Mouse (Mus musculus) c-Kit-positive CD71-positive TER-119-negative erythroid progenitor cells, embryonic 14.5 days (primary cell): ENCODE data around the gene Olfr434.
"Not testable (repeated sequence)": the region's sequence is repeated elsewhere in the genome, so short reads cannot be mapped to it uniquely, and the experiment has no call there.

ENCODE experiments used
- DNase-seq: peaks from one replicate; pipeline ENCODE4 v3.0.0-alpha.2; 2013; ENCODE audit warnings: low read depth

Olfr434 gene

DNA sequence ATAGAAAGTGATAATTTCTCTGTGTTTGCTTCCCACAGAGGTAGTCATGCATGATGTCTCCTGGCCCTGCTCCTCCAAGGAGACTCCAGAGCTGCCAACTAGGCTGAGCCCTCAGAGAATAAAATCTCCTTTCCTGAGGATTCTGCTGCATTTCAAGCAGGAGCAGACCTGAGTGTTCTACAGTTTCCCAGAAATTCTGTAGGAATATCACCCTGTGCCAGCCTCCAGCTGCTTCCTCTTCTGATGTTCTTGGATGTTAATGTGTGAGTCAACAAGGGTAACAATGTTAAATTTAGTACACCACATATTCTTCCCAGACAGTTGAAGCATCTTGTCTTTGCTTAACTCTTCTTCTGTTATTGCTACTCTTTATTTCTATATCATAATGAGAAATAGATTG, at the start of gene Olfr434:
TSS of gene Olfr434 (plus strand) at position 149 of the 400 bp plus-strand sequence.
- DNase-seq: not testable (repeated sequence)

DNA sequence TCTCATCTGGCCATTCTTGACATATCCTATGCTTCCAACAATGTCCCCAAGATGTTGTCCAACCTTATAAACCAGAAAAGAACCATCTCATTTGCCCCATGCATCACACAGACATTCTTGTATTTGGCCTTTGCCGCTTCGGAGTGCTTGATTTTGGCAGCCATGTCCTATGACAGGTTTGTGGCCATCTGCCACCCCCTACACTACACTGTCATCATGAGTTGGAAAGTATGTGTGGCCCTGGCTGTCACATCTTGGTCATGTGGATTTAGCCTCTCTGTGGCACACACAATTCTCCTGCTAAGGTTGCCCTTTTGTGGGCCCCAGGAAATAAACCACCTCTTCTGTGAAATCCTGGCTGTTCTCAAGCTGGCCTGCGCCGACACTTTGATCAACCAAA, 45.6 kb upstream of the Olfr434 start:
- DNase-seq: no peak

DNA sequence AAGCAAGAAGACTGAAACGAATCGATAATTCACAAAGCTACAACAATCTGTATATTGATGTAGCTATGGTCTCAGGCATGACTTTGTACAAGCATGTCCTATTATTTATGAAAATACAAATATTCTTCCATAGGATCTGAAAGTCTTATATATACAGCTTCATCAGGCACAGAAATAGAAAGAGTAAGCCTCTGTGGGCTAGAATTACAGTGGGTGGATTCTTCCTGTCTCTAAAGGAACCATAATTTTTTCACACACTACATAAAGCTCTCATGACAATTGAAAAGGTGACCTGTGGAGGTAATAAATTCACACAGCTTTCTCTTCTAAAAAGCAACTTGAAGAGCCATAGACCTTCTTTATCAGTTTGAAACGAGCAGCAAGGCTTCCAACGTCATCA, 41.0 kb upstream of the Olfr434 start, which contains the start of gene Olfr13:
TSS of gene Olfr13 (plus strand) at position 301 of the 400 bp plus-strand sequence.
- DNase-seq: no peak

DNA sequence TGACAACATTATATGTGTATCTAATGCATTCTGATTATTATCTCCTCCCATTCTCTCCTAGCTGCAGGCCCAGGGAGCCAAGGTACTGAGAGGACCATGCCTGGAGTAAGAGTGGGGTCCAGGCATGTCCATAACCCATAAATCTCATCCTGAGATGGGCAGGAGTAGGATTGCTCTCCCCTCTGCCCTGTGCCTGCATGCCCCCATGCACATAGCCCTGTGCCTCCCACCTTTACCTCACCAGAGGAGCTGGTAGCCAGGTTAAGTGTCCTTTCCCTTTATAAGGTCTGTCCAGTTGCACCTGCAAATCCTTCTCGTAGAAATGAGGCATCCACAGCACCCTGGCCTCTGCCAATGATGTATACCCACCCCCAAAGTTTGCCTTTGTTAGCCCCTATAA, 34.7 kb upstream of the Olfr434 start:
- DNase-seq: no peak

DNA sequence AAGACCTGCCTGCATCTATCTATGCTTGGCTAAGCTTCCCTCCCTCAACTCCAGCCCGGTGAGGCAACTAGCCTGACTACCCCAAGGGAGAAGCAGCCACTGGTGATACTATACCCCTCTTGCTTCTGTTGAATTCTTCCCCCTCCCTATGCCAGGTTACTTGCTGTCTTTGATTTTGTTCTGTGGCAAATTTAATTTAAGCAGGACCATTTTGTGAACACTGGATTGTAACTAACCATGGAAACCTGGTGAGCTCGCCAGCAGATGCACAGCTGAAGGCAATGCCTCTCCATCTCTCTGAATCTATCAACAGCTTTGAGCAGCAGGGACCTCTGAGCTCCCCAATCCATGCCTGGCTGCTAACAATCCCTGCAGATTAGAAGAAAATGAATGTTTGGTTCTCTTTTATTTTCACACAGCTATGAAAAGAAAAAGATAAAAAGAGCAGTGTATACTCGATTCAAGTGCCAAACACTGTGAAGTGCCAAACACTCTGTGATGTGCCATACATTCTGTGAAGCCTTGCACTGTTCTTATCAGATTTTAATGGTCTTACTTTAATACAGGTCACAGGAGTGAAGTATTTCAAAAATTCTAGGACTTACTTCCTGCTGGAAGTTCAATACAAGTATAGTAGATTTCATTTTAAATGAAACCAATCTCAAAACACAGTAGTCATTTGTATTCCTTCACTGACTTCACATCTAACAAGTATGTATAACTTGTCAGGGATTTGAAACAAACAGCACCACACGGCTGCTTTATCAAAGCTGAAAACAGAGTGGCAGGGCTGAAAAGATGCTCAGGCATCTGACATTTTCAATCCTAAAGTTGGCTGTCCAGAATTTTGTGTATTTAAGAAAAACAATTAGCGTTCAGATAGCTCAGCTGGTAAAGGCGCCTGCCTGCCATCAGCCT, 34.0 kb upstream of the Olfr434 start:
- DNase-seq: no peak

DNA sequence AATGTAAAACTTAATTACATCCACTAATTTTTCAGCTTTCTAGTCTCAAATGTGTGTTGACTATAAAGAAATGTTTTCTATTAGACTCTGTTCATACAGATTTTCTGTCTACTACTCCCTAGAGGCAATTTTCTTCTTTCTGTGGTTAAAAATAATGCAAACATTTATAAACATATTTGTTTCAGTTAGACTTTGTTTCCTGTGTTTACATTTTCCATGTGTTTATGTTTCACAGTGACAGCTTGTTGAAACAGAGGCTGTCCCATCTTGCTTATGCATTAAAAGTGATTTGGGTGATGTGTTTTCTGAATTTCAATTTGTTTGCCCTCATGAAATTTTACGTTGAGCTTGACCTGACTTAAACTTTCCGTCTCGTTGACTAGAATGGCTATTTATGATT, 21.8 kb upstream of the Olfr434 start:
- DNase-seq: no peak

DNA sequence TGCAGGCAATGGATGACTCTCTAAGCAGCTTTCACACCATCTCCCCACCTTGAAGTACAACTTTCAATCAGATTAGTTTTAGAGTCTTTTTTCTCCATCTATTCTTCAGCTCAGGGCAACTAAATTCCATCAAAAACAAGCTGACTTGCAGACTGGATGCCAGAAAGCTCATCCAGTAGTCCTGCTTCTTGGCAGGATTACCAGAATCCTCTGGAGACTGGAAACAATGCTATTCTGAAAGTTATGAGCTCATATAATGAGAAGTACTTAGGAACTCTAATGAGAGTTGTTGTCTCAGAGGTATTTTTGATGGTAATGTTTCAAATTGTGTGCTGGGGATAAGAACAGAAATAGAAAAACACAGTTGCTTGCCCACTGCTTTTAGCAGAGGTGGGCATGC, 16.0 kb upstream of the Olfr434 start, which contains the start of gene Olfr435:
TSS of gene Olfr435 (plus strand) at position 366 of the 400 bp plus-strand sequence.
- no peak for DNase-seq

DNA sequence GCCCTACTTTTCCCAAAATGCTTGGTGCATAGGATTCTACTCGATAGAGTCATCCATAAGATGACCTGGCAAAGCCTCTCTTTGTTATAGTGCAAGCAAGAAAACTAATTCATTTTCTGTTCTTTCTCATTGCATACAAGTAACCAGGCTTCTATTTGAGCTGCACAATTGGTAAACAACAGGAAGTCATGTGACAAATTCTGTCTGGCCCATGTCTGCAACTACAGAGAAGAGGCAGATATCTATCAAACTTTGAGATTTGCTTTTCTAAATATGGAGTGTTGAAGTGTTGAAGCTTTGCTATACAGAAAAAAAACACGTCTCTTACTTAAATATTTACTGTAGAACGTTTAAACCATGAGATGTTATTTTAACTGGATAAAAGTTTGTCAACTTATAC, 14.7 kb upstream of the Olfr434 start:
- DNase-seq: no peak

DNA sequence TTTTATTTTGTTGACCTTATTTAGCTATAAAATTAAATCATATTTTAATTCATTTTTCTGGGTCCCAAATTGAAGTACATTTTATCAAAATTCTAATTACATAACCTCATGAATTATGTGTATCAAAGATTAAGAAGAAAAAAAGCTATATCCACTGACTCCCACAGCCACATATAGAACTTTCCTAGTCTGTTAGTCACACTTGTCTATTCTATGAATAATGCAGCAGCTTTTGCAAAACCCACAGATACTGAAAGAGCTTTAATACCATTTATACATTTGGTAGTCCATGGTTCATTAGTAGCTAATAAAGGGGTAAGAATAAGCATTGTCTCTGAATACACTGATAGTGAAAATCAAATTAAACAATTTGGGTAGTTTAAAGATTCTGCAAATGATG, 10.0 kb upstream of the Olfr434 start:
- DNase-seq: no peak

DNA sequence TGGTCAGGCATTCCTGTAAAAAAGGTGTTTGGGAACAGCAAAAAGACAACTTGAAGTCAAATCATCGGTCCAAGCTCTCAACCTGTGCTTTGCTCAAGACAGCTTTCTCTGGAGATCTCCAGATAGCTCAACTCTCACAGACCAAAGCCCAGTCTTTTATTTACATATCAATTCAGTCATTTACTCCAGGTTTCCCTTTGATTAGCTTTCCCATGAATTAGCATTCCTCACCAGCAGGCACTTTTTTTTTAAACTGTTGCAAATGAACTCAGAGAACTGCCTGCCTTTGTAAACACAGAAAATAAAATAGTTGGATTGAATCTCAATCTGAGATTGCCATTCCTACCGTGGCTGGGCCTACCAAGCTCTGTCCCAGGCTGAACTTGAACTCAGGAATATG, 7.5 kb upstream of the Olfr434 start:
- DNase-seq: no peak

DNA sequence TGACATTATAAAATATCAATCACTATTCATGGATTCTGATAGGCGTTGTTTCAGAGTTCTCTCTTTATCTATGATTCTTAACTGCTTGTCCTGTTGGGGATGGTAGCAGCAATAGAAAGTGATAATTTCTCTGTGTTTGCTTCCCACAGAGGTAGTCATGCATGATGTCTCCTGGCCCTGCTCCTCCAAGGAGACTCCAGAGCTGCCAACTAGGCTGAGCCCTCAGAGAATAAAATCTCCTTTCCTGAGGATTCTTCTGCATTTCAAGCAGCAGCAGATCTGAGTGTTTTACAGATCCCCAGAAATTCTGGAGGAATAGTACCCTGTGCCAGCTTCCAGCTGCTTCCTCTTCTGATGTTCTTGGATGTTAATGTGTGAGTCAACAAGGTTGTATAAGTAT, 18.4 kb downstream of the Olfr434 start, which contains the start of gene Olfr47:
TSS of gene Olfr47 (plus strand) at position 275 of the 400 bp plus-strand sequence.
- DNase-seq: not testable (repeated sequence)

DNA sequence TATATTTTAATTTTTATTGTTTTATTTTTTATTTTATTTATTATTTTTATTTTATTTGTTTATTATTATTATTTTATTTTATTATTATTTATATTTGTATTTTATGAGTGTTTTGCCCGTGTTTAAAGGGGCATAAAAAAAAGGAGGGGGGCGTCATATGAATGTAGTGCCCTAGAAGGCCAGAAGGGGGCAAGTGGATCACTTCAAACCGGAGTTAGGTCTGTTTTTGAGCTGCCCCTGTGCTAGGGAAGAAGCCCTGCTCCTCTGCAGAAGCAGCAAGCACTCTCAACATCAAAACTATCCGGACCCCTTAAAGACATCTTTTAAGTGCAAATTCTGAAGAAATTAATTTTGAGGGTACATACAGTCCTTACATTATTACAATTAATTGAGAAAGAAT, 29.2 kb downstream of the Olfr434 start:
- DNase-seq: no peak

DNA sequence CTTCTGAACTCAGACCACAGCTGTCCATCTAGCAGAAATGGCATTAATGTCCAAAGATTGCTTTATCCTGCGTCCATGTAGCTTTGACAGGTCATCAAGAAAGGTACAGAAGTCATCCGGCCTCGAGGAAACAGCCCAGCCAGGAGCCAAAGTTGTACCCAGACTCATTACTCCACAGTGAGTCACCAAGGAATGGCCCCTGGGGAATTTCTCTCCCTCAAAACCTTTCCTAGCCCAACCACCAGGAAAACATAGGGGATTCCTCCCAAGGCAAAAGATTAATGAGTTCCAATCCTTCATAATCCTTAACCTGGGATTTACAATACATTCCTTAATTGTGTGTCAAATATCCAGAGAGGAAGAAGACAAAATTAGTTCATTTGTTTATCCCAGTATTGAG, 34.6 kb downstream of the Olfr434 start:
- no peak for DNase-seq

DNA sequence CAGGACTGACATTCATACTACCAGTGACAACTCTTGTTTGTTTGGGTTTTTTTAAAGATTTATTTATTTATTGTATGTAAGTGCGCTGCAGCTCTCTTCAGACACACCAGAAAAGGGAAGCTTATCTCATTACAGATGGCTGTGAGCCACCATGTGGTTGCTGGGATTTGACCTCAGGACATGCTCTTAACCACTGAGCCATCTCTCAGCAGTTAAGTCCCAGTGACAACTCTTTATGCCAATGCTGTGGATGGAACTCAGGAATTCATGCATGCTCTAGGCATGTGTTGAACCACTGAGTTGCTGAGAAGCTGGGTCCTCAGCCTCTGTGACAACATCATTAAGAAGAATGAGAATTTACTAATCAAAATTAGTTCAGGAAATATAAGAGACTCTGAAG, 40.2 kb downstream of the Olfr434 start:
- no peak for DNase-seq

DNA sequence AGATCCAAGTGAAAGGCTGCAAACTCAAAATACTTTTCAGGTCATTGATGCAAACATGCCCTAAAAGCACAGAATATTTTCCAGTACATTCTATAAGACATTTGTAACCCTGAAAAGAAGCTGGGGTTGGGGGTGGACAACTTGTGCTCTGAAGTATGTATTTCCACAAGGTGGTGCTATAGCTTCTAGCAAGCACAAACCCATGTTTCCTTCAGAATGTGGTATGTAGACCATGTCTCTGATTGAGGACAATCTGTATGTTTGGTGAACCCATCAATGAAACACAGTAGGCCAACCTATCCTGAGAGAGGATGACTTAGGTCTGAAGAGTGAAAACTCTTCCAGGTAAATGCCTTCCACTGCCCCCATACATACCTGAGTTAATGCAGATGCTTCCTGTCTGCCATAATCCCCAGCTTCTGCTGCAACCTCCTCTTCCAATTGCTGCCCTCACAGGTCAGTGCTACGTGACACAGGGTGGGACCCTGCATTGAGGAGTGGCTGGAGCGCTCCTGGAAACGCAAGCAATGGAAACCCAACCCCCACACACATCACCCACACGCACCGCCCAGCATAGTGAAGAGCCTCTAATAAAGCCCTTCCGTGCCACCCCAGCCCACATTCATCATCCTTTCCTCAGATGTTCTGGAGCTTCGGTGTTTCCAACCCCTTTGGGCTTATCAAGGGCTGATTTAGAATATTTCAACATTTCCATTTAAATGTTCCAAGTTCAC, 41.5 kb downstream of the Olfr434 start:
- DNase-seq: no peak

DNA sequence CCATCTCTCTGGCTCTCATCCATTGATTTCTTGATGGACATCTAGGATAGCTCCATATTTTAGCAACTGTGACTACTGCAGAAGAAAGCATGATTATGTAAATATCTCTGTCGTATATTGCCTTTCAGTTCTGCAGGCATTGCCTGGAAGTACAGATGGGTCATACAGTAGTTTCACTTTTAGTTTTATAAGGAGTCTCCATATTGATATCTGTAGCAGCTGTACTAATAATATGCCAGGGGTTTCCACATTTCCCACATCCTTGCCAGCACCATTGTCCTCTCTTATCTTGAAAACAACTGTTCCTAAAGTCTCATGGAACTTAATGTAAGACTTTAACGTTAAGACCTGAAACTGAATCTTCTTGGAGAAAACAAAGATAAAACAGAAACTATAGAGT, 47.9 kb downstream of the Olfr434 start:
- no peak for DNase-seq

DNA sequence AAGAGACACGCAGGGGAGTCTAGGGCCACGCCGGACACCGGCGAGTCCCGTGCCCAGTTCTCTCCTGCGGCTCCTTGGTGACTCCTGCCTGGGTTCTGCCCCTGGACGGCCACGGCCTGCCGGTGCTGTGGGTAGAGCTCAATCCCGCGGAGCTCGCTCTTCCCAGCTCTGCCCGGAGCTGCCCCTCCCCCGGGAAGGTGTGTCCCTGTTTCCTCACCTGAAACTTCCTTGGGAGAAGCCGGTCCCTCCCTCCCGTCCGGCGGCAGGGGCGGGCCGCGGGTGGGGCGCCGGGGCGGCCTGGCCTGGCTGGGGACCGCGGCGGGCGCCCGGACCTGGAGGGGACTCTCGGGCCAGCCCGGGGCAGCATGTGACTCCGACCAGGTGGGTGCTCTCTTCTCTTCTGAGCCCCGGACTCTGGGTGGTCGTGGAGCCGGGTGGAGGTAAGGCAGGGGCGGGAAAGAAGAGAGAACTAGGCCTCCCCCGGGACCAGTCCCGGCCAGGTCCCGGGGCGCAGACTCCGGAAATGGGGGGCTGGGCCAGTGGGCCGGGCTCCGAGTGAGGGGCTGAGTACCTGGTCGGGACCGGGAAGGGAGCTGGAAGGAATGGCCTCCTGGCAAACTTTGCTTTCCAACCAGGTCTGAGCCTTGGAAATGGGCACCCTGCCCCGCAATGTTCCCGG, 52.7 kb downstream of the Olfr434 start, which contains the start of gene Arhgef5:
TSS of gene Arhgef5 (plus strand) at position 220 of the 679 bp plus-strand sequence.
- DNase-seq: no peak

DNA sequence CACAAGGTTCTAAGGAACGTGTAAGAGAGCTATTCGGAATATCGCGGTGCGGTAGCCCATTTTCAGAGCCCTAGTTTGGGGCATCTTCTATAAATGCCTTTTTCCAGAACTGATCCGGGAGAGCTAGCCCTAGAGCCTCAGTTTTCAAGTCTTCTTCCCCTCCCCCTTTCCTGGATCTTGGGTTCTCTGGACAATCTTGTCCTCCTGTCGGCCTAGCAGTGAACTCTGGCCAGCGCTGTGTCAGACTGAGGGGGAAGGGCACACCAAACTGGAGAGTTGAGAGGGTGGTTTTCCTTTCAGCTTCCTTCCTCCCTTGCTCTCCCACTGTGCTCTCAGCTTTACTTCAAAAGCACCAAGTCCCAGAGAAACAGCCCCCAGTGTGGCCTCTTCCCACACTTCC, 53.5 kb downstream of the Olfr434 start:
- DNase-seq: no peak
